Mouse (Mus musculus): ENCODE measurements around the gene Ankmy1. TPM values are rescaled to one million over a fixed set of nuclear protein-coding genes. Genes with fewer than 3 reads are reported as not detected.
A peak's percentile ranks its signal among the peaks of the same experiment; 100 is the strongest.

Gene Ankmy1
- polyA plus RNA-seq, 2 experiments, result 0.02 TPM; not detected in 1

- no peak overlapping the region for H3K27ac ChIP-seq
- peak overlapping the region; percentile 95; the same call in 1 of the 2 replicates for H3K4me2 ChIP-seq (ENCODE audit: low read depth)
These were observed 3.1 kb upstream of the Ankmy1 start for GRCm38 (mm10) chr1:92905703-92906310.

GRCm38 (mm10) chr1:92903627-92904026, 921 bp upstream of the Ankmy1 start:
- Histone ChIP-seq H3K9ac (replicated peaks) (no peak overlapping the region), H3K36me3 (replicated peaks; ENCODE audit: control insufficient read depth, insufficient read depth, low read depth) (no peaks in the 10 kb centered on the region), H3K27me3 (ENCODE audit: control insufficient read depth, insufficient read depth, low read length) (no peaks in the 10 kb centered on the region; the same call in none of the 2 replicates), H3K9me3 (ENCODE audit: control insufficient read depth, low read length) (no peaks in the 10 kb centered on the region), H3K4me3 (ENCODE audit: insufficient read depth in 1 of 2, low read depth in 2 of 2, low read length in 2 of 2) (no peak overlapping the region), H3K27ac (no peak overlapping the region), H3K4me1 (replicated peaks; ENCODE audit: control insufficient read depth in 2 of 2, insufficient read depth in 2 of 2, low read length in 1 of 2) (peaks cover 11 to 23% of the 10 kb centered on the region in 2 experiments), H3K4me2 (ENCODE audit: low read depth) (no peak overlapping the region)
- TF ChIP-seq EP300 (IDR thresholded peaks at IDR 0.05; ENCODE audit: low read depth) (no peak), CTCF (IDR thresholded peaks at IDR 0.05; ENCODE audit: low read depth) (no peak)
- 49% methylated on average over 4 of the region's 4 CpGs for WGBS (ENCODE audit: insufficient replicate concordance)
- no peak for ATAC-seq (ENCODE audit: insufficient read depth)
- DNase-seq (ENCODE audit: low read depth in 3 of 3, low spot score in 3 of 3), result no peak

More at GRCm38 (mm10) chr1:92905703-92906310, 3.1 kb upstream of the Ankmy1 start:
- 68% methylated on average over 2 of the region's 2 CpGs for WGBS (ENCODE audit: insufficient replicate concordance)
- no peak for DNase-seq (ENCODE audit: low read depth in 3 of 3, low spot score in 3 of 3)
- Histone ChIP-seq H3K9ac (replicated peaks) (no peak overlapping the region), H3K36me3 (replicated peaks; ENCODE audit: control insufficient read depth, insufficient read depth, low read depth) (no peaks in the 10 kb centered on the region), H3K4me1 (replicated peaks; ENCODE audit: control insufficient read depth in 2 of 2, insufficient read depth in 2 of 2, low read length in 1 of 2) (peaks cover 11 to 31% of the 10 kb centered on the region in 2 experiments), H3K9me3 (ENCODE audit: control insufficient read depth, low read length) (no peaks in the 10 kb centered on the region), H3K27me3 (ENCODE audit: control insufficient read depth, insufficient read depth, low read length) (no peaks in the 10 kb centered on the region; the same call in none of the 2 replicates), H3K4me3 (ENCODE audit: insufficient read depth in 1 of 2, low read depth in 2 of 2, low read length in 2 of 2) (no peak overlapping the region; a peak in 1 of 4 replicates)
- TF ChIP-seq CTCF (IDR thresholded peaks at IDR 0.05; ENCODE audit: low read depth), result no peak
- TF ChIP-seq EP300 (IDR thresholded peaks at IDR 0.05; ENCODE audit: low read depth), result no peak
- no peak for ATAC-seq (ENCODE audit: insufficient read depth)

GRCm38 (mm10) chr1:92895089-92895488, 7.6 kb downstream of the Ankmy1 start:
- DNase-seq (ENCODE audit: low read depth in 3 of 3, low spot score in 3 of 3), result peak in 2 of 3 experiments; percentile 36 to 40
- 11% methylated on average over 3 of the region's 3 CpGs for WGBS (ENCODE audit: insufficient replicate concordance)
- Histone ChIP-seq H3K9me3 (ENCODE audit: control insufficient read depth, low read length) (no peaks in the 10 kb centered on the region), H3K4me2 (ENCODE audit: low read depth) (no peak overlapping the region), H3K4me1 (replicated peaks; ENCODE audit: control insufficient read depth in 2 of 2, insufficient read depth in 2 of 2, low read length in 1 of 2) (no peaks in the 10 kb centered on the region), H3K36me3 (replicated peaks; ENCODE audit: control insufficient read depth, insufficient read depth, low read depth) (no peaks in the 10 kb centered on the region), H3K9ac (replicated peaks) (no peak overlapping the region), H3K27me3 (ENCODE audit: control insufficient read depth, insufficient read depth, low read length) (no peaks in the 10 kb centered on the region), H3K4me3 (ENCODE audit: insufficient read depth in 1 of 2, low read depth in 2 of 2, low read length in 2 of 2) (no peak overlapping the region), H3K27ac (no peak overlapping the region)
- ATAC-seq (ENCODE audit: insufficient read depth), result peak; percentile 15; the same call in 1 of the 2 replicates
- peak; percentile 96 for TF ChIP-seq CTCF (IDR thresholded peaks at IDR 0.05; ENCODE audit: low read depth)
- no peak for TF ChIP-seq EP300 (IDR thresholded peaks at IDR 0.05; ENCODE audit: low read depth)

GRCm38 (mm10) chr1:92893896-92894295, 8.8 kb downstream of the Ankmy1 start:
- DNase-seq (ENCODE audit: low read depth in 3 of 3, low spot score in 3 of 3), result no peak
- Histone ChIP-seq H3K4me3 (ENCODE audit: insufficient read depth in 1 of 2, low read depth in 2 of 2, low read length in 2 of 2) (no peak overlapping the region), H3K36me3 (replicated peaks; ENCODE audit: control insufficient read depth, insufficient read depth, low read depth) (no peaks in the 10 kb centered on the region), H3K27ac (no peak overlapping the region), H3K27me3 (ENCODE audit: control insufficient read depth, insufficient read depth, low read length) (no peaks in the 10 kb centered on the region), H3K4me1 (replicated peaks; ENCODE audit: control insufficient read depth in 2 of 2, insufficient read depth in 2 of 2, low read length in 1 of 2) (no peaks in the 10 kb centered on the region), H3K9ac (replicated peaks) (no peak overlapping the region), H3K9me3 (ENCODE audit: control insufficient read depth, low read length) (no peaks in the 10 kb centered on the region), H3K4me2 (ENCODE audit: low read depth) (no peak overlapping the region)
- TF ChIP-seq EP300 (IDR thresholded peaks at IDR 0.05; ENCODE audit: low read depth), result no peak
- no peak for TF ChIP-seq CTCF (IDR thresholded peaks at IDR 0.05; ENCODE audit: low read depth)
- WGBS (ENCODE audit: insufficient replicate concordance), result 41% methylated on average over 3 of the region's 3 CpGs
- no peak for ATAC-seq (ENCODE audit: insufficient read depth)

- no peak for DNase-seq (ENCODE audit: low read depth in 3 of 3, low spot score in 3 of 3)
- no peak for ATAC-seq (ENCODE audit: insufficient read depth)
- H3K36me3 ChIP-seq (replicated peaks; ENCODE audit: control insufficient read depth, insufficient read depth, low read depth), result no peaks in the 10 kb centered on the region
These were observed 9.9 kb downstream of the Ankmy1 start for GRCm38 (mm10) chr1:92892791-92893190.

More at GRCm38 (mm10) chr1:92892791-92893190, 9.9 kb downstream of the Ankmy1 start:
- Histone ChIP-seq H3K4me3 (ENCODE audit: insufficient read depth in 1 of 2, low read depth in 2 of 2, low read length in 2 of 2) (no peak overlapping the region), H3K4me2 (ENCODE audit: low read depth) (no peak overlapping the region), H3K9me3 (ENCODE audit: control insufficient read depth, low read length) (no peaks in the 10 kb centered on the region), H3K9ac (replicated peaks) (no peak overlapping the region), H3K27ac (no peak overlapping the region), H3K4me1 (replicated peaks; ENCODE audit: control insufficient read depth in 2 of 2, insufficient read depth in 2 of 2, low read length in 1 of 2) (no peaks in the 10 kb centered on the region), H3K27me3 (ENCODE audit: control insufficient read depth, insufficient read depth, low read length) (no peaks in the 10 kb centered on the region)
- TF ChIP-seq CTCF (IDR thresholded peaks at IDR 0.05; ENCODE audit: low read depth) (no peak), EP300 (IDR thresholded peaks at IDR 0.05; ENCODE audit: low read depth) (no peak)
- 50% methylated on average over 3 of the region's 3 CpGs for WGBS (ENCODE audit: insufficient replicate concordance)
